Mouse (Mus musculus): ENCODE measurements around the gene Arl14ep. TPM values are rescaled to one million over a fixed set of nuclear protein-coding genes. Genes with fewer than 3 reads are reported as not detected.

Gene Arl14ep
- polyA plus RNA-seq, 1 experiment from 2014 or later, result 38.4 TPM

- H3K36me3 ChIP-seq (ENCODE audit: control insufficient read depth, insufficient read depth, low read length), result peaks cover 6% of the 10 kb centered on the region; the same call in 1 of the 2 replicates
- no peak overlapping the region for H3K4me3 ChIP-seq (replicated peaks; ENCODE audit: low read length)
- ATAC-seq (ENCODE audit: insufficient read depth, low FRiP score), result no peak
- WGBS, result 85% methylated on average over 2 of the region's 2 CpGs
- H3K9me3 ChIP-seq (replicated peaks; ENCODE audit: control insufficient read depth, low read length), result no peaks in the 10 kb centered on the region
- H3K27me3 ChIP-seq (ENCODE audit: control insufficient read depth, insufficient read depth, low read length), result no peaks in the 10 kb centered on the region
- H3K27ac ChIP-seq (ENCODE audit: low read length), result no peak overlapping the region
- no peak overlapping the region for H3K9ac ChIP-seq (ENCODE audit: low read length)
- H3K4me2 ChIP-seq (ENCODE audit: low read depth, low read length), result no peak overlapping the region
- H3K4me1 ChIP-seq (ENCODE audit: control insufficient read depth, insufficient read depth, low read length), result no peaks in the 10 kb centered on the region
These were observed 13.2 kb downstream of the Arl14ep start for GRCm38 (mm10) chr2:106961066-106961465.

- H3K4me2 ChIP-seq (ENCODE audit: low read depth, low read length), result no peak overlapping the region
- no peak for ATAC-seq (ENCODE audit: insufficient read depth, low FRiP score)
- no peaks in the 10 kb centered on the region for H3K27me3 ChIP-seq (ENCODE audit: control insufficient read depth, insufficient read depth, low read length)
- no peaks in the 10 kb centered on the region for H3K9me3 ChIP-seq (replicated peaks; ENCODE audit: control insufficient read depth, low read length)
- no peak overlapping the region for H3K4me3 ChIP-seq (replicated peaks; ENCODE audit: low read length)
- 50% methylated on average over 7 of the region's 7 CpGs for WGBS
- no peak overlapping the region for H3K9ac ChIP-seq (ENCODE audit: low read length)
- H3K4me1 ChIP-seq (ENCODE audit: control insufficient read depth, insufficient read depth, low read length), result no peaks in the 10 kb centered on the region
- H3K36me3 ChIP-seq (ENCODE audit: control insufficient read depth, insufficient read depth, low read length), result peaks cover under 1% of the 10 kb centered on the region; the same call in 1 of the 2 replicates
- H3K27ac ChIP-seq (ENCODE audit: low read length), result no peak overlapping the region
These were observed 14.0 kb downstream of the Arl14ep start for GRCm38 (mm10) chr2:106960237-106960636.

- no peak overlapping the region for H3K4me2 ChIP-seq (ENCODE audit: low read depth, low read length)
- no peak for ATAC-seq (ENCODE audit: insufficient read depth, low FRiP score)
- no peaks in the 10 kb centered on the region for H3K27me3 ChIP-seq (ENCODE audit: control insufficient read depth, insufficient read depth, low read length)
- no peak overlapping the region for H3K27ac ChIP-seq (ENCODE audit: low read length)
- no peaks in the 10 kb centered on the region for H3K4me1 ChIP-seq (ENCODE audit: control insufficient read depth, insufficient read depth, low read length)
- no peaks in the 10 kb centered on the region for H3K36me3 ChIP-seq (ENCODE audit: control insufficient read depth, insufficient read depth, low read length)
- 78% methylated on average over 5 of the region's 5 CpGs for WGBS
- H3K4me3 ChIP-seq (replicated peaks; ENCODE audit: low read length), result no peak overlapping the region
- no peak overlapping the region for H3K9ac ChIP-seq (ENCODE audit: low read length)
- H3K9me3 ChIP-seq (replicated peaks; ENCODE audit: control insufficient read depth, low read length), result no peaks in the 10 kb centered on the region
These were observed 14.8 kb downstream of the Arl14ep start for GRCm38 (mm10) chr2:106959380-106959779.

GRCm38 (mm10) chr2:106958916-106959315, 15.3 kb downstream of the Arl14ep start:
- H3K9me3 ChIP-seq (replicated peaks; ENCODE audit: control insufficient read depth, low read length), result no peaks in the 10 kb centered on the region
- ATAC-seq (ENCODE audit: insufficient read depth, low FRiP score), result no peak
- no peak overlapping the region for H3K27ac ChIP-seq (ENCODE audit: low read length)
- no peaks in the 10 kb centered on the region for H3K4me1 ChIP-seq (ENCODE audit: control insufficient read depth, insufficient read depth, low read length)
- WGBS, result 66% methylated on average over 6 of the region's 6 CpGs
- no peak overlapping the region for H3K9ac ChIP-seq (ENCODE audit: low read length)
- H3K4me2 ChIP-seq (ENCODE audit: low read depth, low read length), result no peak overlapping the region
- no peaks in the 10 kb centered on the region for H3K27me3 ChIP-seq (ENCODE audit: control insufficient read depth, insufficient read depth, low read length)
- no peaks in the 10 kb centered on the region for H3K36me3 ChIP-seq (ENCODE audit: control insufficient read depth, insufficient read depth, low read length)
- H3K4me3 ChIP-seq (replicated peaks; ENCODE audit: low read length), result no peak overlapping the region

- H3K4me2 ChIP-seq (ENCODE audit: low read depth, low read length), result no peak overlapping the region
- no peak overlapping the region for H3K9ac ChIP-seq (ENCODE audit: low read length)
- H3K27ac ChIP-seq (ENCODE audit: low read length), result no peak overlapping the region
- no peaks in the 10 kb centered on the region for H3K9me3 ChIP-seq (replicated peaks; ENCODE audit: control insufficient read depth, low read length)
- no peaks in the 10 kb centered on the region for H3K4me1 ChIP-seq (ENCODE audit: control insufficient read depth, insufficient read depth, low read length)
- 67% methylated on average over 6 of the region's 6 CpGs for WGBS
- H3K4me3 ChIP-seq (replicated peaks; ENCODE audit: low read length), result no peak overlapping the region
- no peaks in the 10 kb centered on the region for H3K27me3 ChIP-seq (ENCODE audit: control insufficient read depth, insufficient read depth, low read length)
- no peaks in the 10 kb centered on the region for H3K36me3 ChIP-seq (ENCODE audit: control insufficient read depth, insufficient read depth, low read length)
- no peak for ATAC-seq (ENCODE audit: insufficient read depth, low FRiP score)
These were observed 18.1 kb downstream of the Arl14ep start for GRCm38 (mm10) chr2:106956146-106956545.

GRCm38 (mm10) chr2:106955621-106956020, 18.6 kb downstream of the Arl14ep start:
- ATAC-seq (ENCODE audit: insufficient read depth, low FRiP score), result no peak
- Histone ChIP-seq H3K4me3 (replicated peaks; ENCODE audit: low read length) (no peak overlapping the region), H3K9ac (ENCODE audit: low read length) (no peak overlapping the region), H3K27me3 (ENCODE audit: control insufficient read depth, insufficient read depth, low read length) (no peaks in the 10 kb centered on the region), H3K36me3 (ENCODE audit: control insufficient read depth, insufficient read depth, low read length) (no peaks in the 10 kb centered on the region), H3K27ac (ENCODE audit: low read length) (no peak overlapping the region), H3K4me2 (ENCODE audit: low read depth, low read length) (no peak overlapping the region), H3K9me3 (replicated peaks; ENCODE audit: control insufficient read depth, low read length) (no peaks in the 10 kb centered on the region), H3K4me1 (ENCODE audit: control insufficient read depth, insufficient read depth, low read length) (no peaks in the 10 kb centered on the region)
- 9% methylated on average over 10 of the region's 10 CpGs for WGBS

GRCm38 (mm10) chr2:106954975-106955374, 19.2 kb downstream of the Arl14ep start:
- H3K9ac ChIP-seq (ENCODE audit: low read length), result no peak overlapping the region
- no peaks in the 10 kb centered on the region for H3K36me3 ChIP-seq (ENCODE audit: control insufficient read depth, insufficient read depth, low read length)
- no peaks in the 10 kb centered on the region for H3K9me3 ChIP-seq (replicated peaks; ENCODE audit: control insufficient read depth, low read length)
- no peak overlapping the region for H3K4me3 ChIP-seq (replicated peaks; ENCODE audit: low read length)
- 69% methylated on average over 6 of the region's 6 CpGs for WGBS
- H3K27ac ChIP-seq (ENCODE audit: low read length), result no peak overlapping the region
- no peak overlapping the region for H3K4me2 ChIP-seq (ENCODE audit: low read depth, low read length)
- H3K4me1 ChIP-seq (ENCODE audit: control insufficient read depth, insufficient read depth, low read length), result no peaks in the 10 kb centered on the region
- ATAC-seq (ENCODE audit: insufficient read depth, low FRiP score), result no peak
- H3K27me3 ChIP-seq (ENCODE audit: control insufficient read depth, insufficient read depth, low read length), result no peaks in the 10 kb centered on the region

GRCm38 (mm10) chr2:106942451-106942850, 31.8 kb downstream of the Arl14ep start:
- H3K4me1 ChIP-seq (ENCODE audit: control insufficient read depth, insufficient read depth, low read length), result no peaks in the 10 kb centered on the region
- no peak overlapping the region for H3K9ac ChIP-seq (ENCODE audit: low read length)
- 55% methylated on average over 1 of the region's 1 CpGs for WGBS
- H3K27ac ChIP-seq (ENCODE audit: low read length), result no peak overlapping the region
- H3K27me3 ChIP-seq (ENCODE audit: control insufficient read depth, insufficient read depth, low read length), result no peaks in the 10 kb centered on the region
- H3K4me3 ChIP-seq (replicated peaks; ENCODE audit: low read length), result no peak overlapping the region
- no peaks in the 10 kb centered on the region for H3K9me3 ChIP-seq (replicated peaks; ENCODE audit: control insufficient read depth, low read length)
- ATAC-seq (ENCODE audit: insufficient read depth, low FRiP score), result no peak
- H3K36me3 ChIP-seq (ENCODE audit: control insufficient read depth, insufficient read depth, low read length), result no peaks in the 10 kb centered on the region
- no peak overlapping the region for H3K4me2 ChIP-seq (ENCODE audit: low read depth, low read length)

GRCm38 (mm10) chr2:106935681-106936080, 38.5 kb downstream of the Arl14ep start:
- Histone ChIP-seq H3K27me3 (ENCODE audit: control insufficient read depth, insufficient read depth, low read length) (no peaks in the 10 kb centered on the region), H3K9me3 (replicated peaks; ENCODE audit: control insufficient read depth, low read length) (no peaks in the 10 kb centered on the region), H3K4me2 (ENCODE audit: low read depth, low read length) (no peak overlapping the region), H3K4me3 (replicated peaks; ENCODE audit: low read length) (no peak overlapping the region), H3K36me3 (ENCODE audit: control insufficient read depth, insufficient read depth, low read length) (no peaks in the 10 kb centered on the region), H3K27ac (ENCODE audit: low read length) (no peak overlapping the region), H3K4me1 (ENCODE audit: control insufficient read depth, insufficient read depth, low read length) (no peaks in the 10 kb centered on the region), H3K9ac (ENCODE audit: low read length) (no peak overlapping the region)
- no peak for ATAC-seq (ENCODE audit: insufficient read depth, low FRiP score)
- WGBS, result 89% methylated on average over 2 of the region's 2 CpGs

- no peak for ATAC-seq (ENCODE audit: insufficient read depth, low FRiP score)
- H3K4me2 ChIP-seq (ENCODE audit: low read depth, low read length), result no peak overlapping the region
- no peak overlapping the region for H3K27ac ChIP-seq (ENCODE audit: low read length)
- WGBS, result 73% methylated on average over 3 of the region's 3 CpGs
- H3K4me3 ChIP-seq (replicated peaks; ENCODE audit: low read length), result no peak overlapping the region
- no peaks in the 10 kb centered on the region for H3K36me3 ChIP-seq (ENCODE audit: control insufficient read depth, insufficient read depth, low read length)
- no peaks in the 10 kb centered on the region for H3K27me3 ChIP-seq (ENCODE audit: control insufficient read depth, insufficient read depth, low read length)
- no peak overlapping the region for H3K9ac ChIP-seq (ENCODE audit: low read length)
- no peaks in the 10 kb centered on the region for H3K9me3 ChIP-seq (replicated peaks; ENCODE audit: control insufficient read depth, low read length)
- H3K4me1 ChIP-seq (ENCODE audit: control insufficient read depth, insufficient read depth, low read length), result no peaks in the 10 kb centered on the region
These were observed 44.3 kb downstream of the Arl14ep start for GRCm38 (mm10) chr2:106929906-106930305.
